Mouse (Mus musculus) hindlimb bud, embryonic 11.5 days (tissue): ENCODE results near the gene Fat3.

Source experiments
- DNase-seq: peaks from one replicate; pipeline ENCODE4 v3.0.0-alpha.2; 2012; ENCODE audit warnings: low read depth, low spot score; ENCODE audit errors: extremely low spot score

Fat3 gene

GRCm38 (mm10) chr9:16310855-16311848 is 189.9 kb downstream of the Fat3 start:
- DNase-seq: no peak

- no peak for DNase-seq
Measured at GRCm38 (mm10) chr9:16310305-16310704, 190.8 kb downstream of the Fat3 start.

- DNase-seq: no peak
Measured at GRCm38 (mm10) chr9:16307789-16308188, 193.3 kb downstream of the Fat3 start.

GRCm38 (mm10) chr9:16306222-16306621 is 194.9 kb downstream of the Fat3 start:
- DNase-seq: no peak

GRCm38 (mm10) chr9:16305396-16306086 is 195.5 kb downstream of the Fat3 start:
- DNase-seq: no peak

- no peak for DNase-seq
Measured at GRCm38 (mm10) chr9:16304949-16305348, 196.1 kb downstream of the Fat3 start.

- no peak for DNase-seq
Measured at GRCm38 (mm10) chr9:16302484-16302883, 198.6 kb downstream of the Fat3 start.

GRCm38 (mm10) chr9:16297935-16298334 is 203.2 kb downstream of the Fat3 start:
- no peak for DNase-seq

- DNase-seq: no peak
Measured at GRCm38 (mm10) chr9:16293928-16294806, 206.9 kb downstream of the Fat3 start.

GRCm38 (mm10) chr9:16292492-16292891 is 208.6 kb downstream of the Fat3 start:
- no peak for DNase-seq

GRCm38 (mm10) chr9:16290911-16291310 is 210.2 kb downstream of the Fat3 start:
- DNase-seq: no peak

- DNase-seq: no peak
Measured at GRCm38 (mm10) chr9:16283033-16283432, 218.1 kb downstream of the Fat3 start.

GRCm38 (mm10) chr9:16282291-16282804 is 218.7 kb downstream of the Fat3 start:
- no peak for DNase-seq

- no peak for DNase-seq
Measured at GRCm38 (mm10) chr9:16275589-16275988, 225.5 kb downstream of the Fat3 start.

- no peak for DNase-seq
Measured at GRCm38 (mm10) chr9:16274130-16274529, 227.0 kb downstream of the Fat3 start.

- no peak for DNase-seq
Measured at GRCm38 (mm10) chr9:16272810-16273209, 228.3 kb downstream of the Fat3 start.

GRCm38 (mm10) chr9:16270768-16271114 is 230.3 kb downstream of the Fat3 start:
- no peak for DNase-seq

- DNase-seq: no peak
Measured at GRCm38 (mm10) chr9:16270056-16270767, 230.9 kb downstream of the Fat3 start.

GRCm38 (mm10) chr9:16265519-16265918 is 235.6 kb downstream of the Fat3 start:
- no peak for DNase-seq

GRCm38 (mm10) chr9:16257241-16257840 is 243.7 kb downstream of the Fat3 start:
- DNase-seq: no peak
